Mouse (Mus musculus) MEL (cell line): ENCODE results near the gene Washc3. TPM values are rescaled to one million over a fixed set of nuclear protein-coding genes. Genes with fewer than 3 reads are reported as not detected.

Experiments used
- DNase-seq: peaks from one replicate; pipeline ENCODE4 v3.0.0; 2011; ENCODE audit warnings: low read depth, low spot score
- H3K27ac ChIP-seq: 2 replicates; pipeline ENCODE4 v1.5.1; 2012; ENCODE audit warnings: low read depth, mild to moderate bottlenecking, control low read depth, low read length, moderate library complexity; ENCODE audit not compliant: control insufficient read depth
- H3K27me3 ChIP-seq, 2 experiments: fragments of 150-350 bp in 1 of 2; sonication (generic) in 1 of 2; 2 replicates each; pipeline ENCODE4 v1.6.1; 2012; ENCODE audit warnings: low read length in 2 of 2, mild to moderate bottlenecking in 2 of 2, improper control_type of control experiment in 1 of 2, moderate library complexity in 1 of 2; ENCODE audit not compliant: insufficient read depth in 2 of 2, control insufficient read depth in 1 of 2
- H3K36me3 ChIP-seq, 2 experiments: 2 replicates each; pipeline ENCODE4 v1.6.1; 2012 to 2014; ENCODE audit warnings: low read length in 2 of 2, improper control_type of control experiment in 1 of 2, inconsistent platforms in 1 of 2, mild to moderate bottlenecking in 1 of 2; ENCODE audit not compliant: insufficient read depth in 2 of 2, control insufficient read depth in 1 of 2
- H3K4me1 ChIP-seq, 2 experiments: fragments of 150-350 bp in 1 of 2; sonication (generic) in 1 of 2; 2 replicates each; pipeline ENCODE4 v1.6.1; 2012; ENCODE audit warnings: low read length in 2 of 2, improper control_type of control experiment in 1 of 2, mild to moderate bottlenecking in 1 of 2; ENCODE audit not compliant: insufficient read depth in 2 of 2, control insufficient read depth in 1 of 2
- H3K4me3 ChIP-seq, 2 experiments: fragments of 150-350 bp in 1 of 2; sonication (generic) in 1 of 2; 2 replicates each; pipeline ENCODE4 v1.5.1; 2012; ENCODE audit warnings: low read depth in 2 of 2, low read length in 2 of 2, mild to moderate bottlenecking in 2 of 2, moderate library complexity in 2 of 2, control low read depth in 1 of 2, improper control_type of control experiment in 1 of 2; ENCODE audit not compliant: control insufficient read depth in 1 of 2, insufficient read depth in 1 of 2
- H3K79me2 ChIP-seq: 2 replicates; pipeline ENCODE4 v1.6.1; 2012; ENCODE audit warnings: mild to moderate bottlenecking, low read length, moderate library complexity; ENCODE audit not compliant: control insufficient read depth, poor library complexity, insufficient read depth
- H3K9ac ChIP-seq: 2 replicates; pipeline ENCODE4 v1.6.1; 2012; ENCODE audit warnings: low read depth, mild to moderate bottlenecking, control low read depth, low read length, moderate library complexity; ENCODE audit not compliant: control insufficient read depth, poor library complexity, severe bottlenecking
- H3K9me3 ChIP-seq: fragments of 150-350 bp; sonication (generic); replicated peaks from 2 replicates; pipeline ENCODE4 v1.6.1; 2012; ENCODE audit warnings: mild to moderate bottlenecking, low read length, improper control_type of control experiment, moderate library complexity; ENCODE audit not compliant: insufficient read depth
- E2F4 ChIP-seq: IDR thresholded peaks from 2 replicates; pipeline ENCODE4 v1.6.1; 2011; ENCODE audit warnings: low read depth, low read length, improper control_type of control experiment, borderline replicate concordance
- GATA1 ChIP-seq: IDR thresholded peaks from 2 replicates; pipeline ENCODE4 v1.6.1; 2011; ENCODE audit warnings: low read depth, low read length, improper control_type of control experiment
- HCFC1 ChIP-seq: IDR thresholded peaks from 2 replicates; pipeline ENCODE4 v1.6.1; 2012; ENCODE audit warnings: low read depth, mild to moderate bottlenecking, inconsistent platforms, low read length, improper control_type of control experiment, moderate library complexity
- MAX ChIP-seq: IDR thresholded peaks from 2 replicates; pipeline ENCODE4 v1.6.1; 2011; ENCODE audit warnings: low read length, improper control_type of control experiment
- MXI1 ChIP-seq: IDR thresholded peaks from 2 replicates; pipeline ENCODE4 v1.6.1; 2011; ENCODE audit warnings: mild to moderate bottlenecking, low read depth, low read length, improper control_type of control experiment
- NRF1 ChIP-seq: IDR thresholded peaks from 2 replicates; pipeline ENCODE4 v1.6.1; 2014; ENCODE audit warnings: low read depth, mild to moderate bottlenecking, inconsistent platforms, low read length, improper control_type of control experiment, moderate library complexity; ENCODE audit not compliant: poor library complexity, insufficient read depth, severe bottlenecking
- RAD21 ChIP-seq: IDR thresholded peaks from 2 replicates; pipeline ENCODE4 v1.6.1; 2011; ENCODE audit warnings: mild to moderate bottlenecking, low read depth, low read length, improper control_type of control experiment
- RCOR1 ChIP-seq: IDR thresholded peaks from 2 replicates; pipeline ENCODE4 v1.6.1; 2012; ENCODE audit warnings: low read depth, mild to moderate bottlenecking, inconsistent platforms, low read length, improper control_type of control experiment
- SMC3 ChIP-seq: IDR thresholded peaks from 2 replicates; pipeline ENCODE4 v1.6.1; 2011; ENCODE audit warnings: low read depth, low read length, improper control_type of control experiment
- USF2 ChIP-seq, 2 experiments: IDR thresholded peaks; 2 replicates each; pipeline ENCODE4 v1.6.1; 2011 to 2012; ENCODE audit warnings: improper control_type of control experiment in 2 of 2, low read length in 2 of 2, borderline replicate concordance in 1 of 2, inconsistent platforms in 1 of 2, low read depth in 1 of 2, mild to moderate bottlenecking in 1 of 2; ENCODE audit not compliant: insufficient read depth in 1 of 2
- ZC3H11A ChIP-seq: IDR thresholded peaks from 2 replicates; pipeline ENCODE4 v1.6.1; 2012; ENCODE audit warnings: low read depth, mild to moderate bottlenecking, inconsistent platforms, low read length, improper control_type of control experiment
- ZKSCAN1 ChIP-seq: IDR thresholded peaks from 2 replicates; pipeline ENCODE4 v1.6.1; 2012; ENCODE audit warnings: low read depth, mild to moderate bottlenecking, inconsistent platforms, low read length, improper control_type of control experiment, moderate library complexity
- ZNF384 ChIP-seq: IDR thresholded peaks from 2 replicates; pipeline ENCODE4 v1.6.1; 2012; ENCODE audit warnings: low read depth, mild to moderate bottlenecking, inconsistent platforms, low read length, improper control_type of control experiment
- polyA plus RNA-seq, 2 experiments: library from polyadenylated mRNA; stranded (reverse) in 1 of 2; unstranded in 1 of 2; fragments of >175 nt in 1 of 2; fragments of >200 nt in 1 of 2; gene quantifications; 2 replicates each; pipeline versions ENCODE4 v1.2.1 to v1.2.4; 2012; ENCODE audit warnings: low replicate concordance in 2 of 2, low read depth in 1 of 2; ENCODE audit not compliant: insufficient read length in 2 of 2, insufficient read depth in 1 of 2, missing spikeins in 1 of 2
- total RNA-seq: library from RNA; depleted of rRNA; stranded (reverse); fragments of 300-350 nt; gene quantifications from 2 replicates; pipeline ENCODE4 v1.2.3, GENCODE M21; 2012

The Washc3 gene
- total and polyA plus RNA-seq, 3 experiments, result 40.2 to 41.4 TPM; not detected in 1

- H3K4me3 ChIP-seq, result peak overlapping the region; percentile 42 to 66
- H3K9me3 ChIP-seq, result no peaks in the 10 kb centered on the region
- peaks cover 0 to 8% of the 10 kb centered on the region in 2 experiments for H3K4me1 ChIP-seq
- H3K36me3 ChIP-seq, result peaks cover 0 to 2% of the 10 kb centered on the region in 2 experiments; a peak in 1 of 4 replicates
- peak; percentile 27 for DNase-seq
- peak overlapping the region; percentile 48 for H3K9ac ChIP-seq
- H3K27ac ChIP-seq, result no peak overlapping the region
- TF ChIP-seq USF2 (IDR thresholded peaks at IDR 0.05; ENCODE audit: borderline replicate concordance in 1 of 2, insufficient read depth in 1 of 2, low read depth in 1 of 2, low read length in 2 of 2) (no peak), ZKSCAN1 (peak; percentile 86)
- no peaks in the 10 kb centered on the region; the same call in 1 of the 2 replicates for H3K79me2 ChIP-seq
- H3K27me3 ChIP-seq, result no peaks in the 10 kb centered on the region
Observed at GRCm38 (mm10) chr10:88200541-88200940, 352 bp upstream of the Washc3 start.

GRCm38 (mm10) chr10:88201650-88202049, 757 bp downstream of the Washc3 start:
- H3K79me2 ChIP-seq, result no peaks in the 10 kb centered on the region; the same call in 1 of the 2 replicates
- peak overlapping the region; percentile 79 for H3K9ac ChIP-seq
- TF ChIP-seq RCOR1, result no peak
- TF ChIP-seq MAX, result 0 out of 2 replicates have a peak, but pooled peaks have one; percentile 12
- no peaks in the 10 kb centered on the region for H3K27me3 ChIP-seq
- H3K36me3 ChIP-seq, result peaks cover 0 to 2% of the 10 kb centered on the region in 2 experiments; a peak in 1 of 4 replicates
- no peak overlapping the region; the same call in 1 of the 2 replicates for H3K27ac ChIP-seq
- peaks cover 0 to 8% of the 10 kb centered on the region in 2 experiments for H3K4me1 ChIP-seq
- H3K9me3 ChIP-seq, result no peaks in the 10 kb centered on the region
- no peak for DNase-seq
- H3K4me3 ChIP-seq, result peak overlapping the region; percentile 90 to 96

DNA sequence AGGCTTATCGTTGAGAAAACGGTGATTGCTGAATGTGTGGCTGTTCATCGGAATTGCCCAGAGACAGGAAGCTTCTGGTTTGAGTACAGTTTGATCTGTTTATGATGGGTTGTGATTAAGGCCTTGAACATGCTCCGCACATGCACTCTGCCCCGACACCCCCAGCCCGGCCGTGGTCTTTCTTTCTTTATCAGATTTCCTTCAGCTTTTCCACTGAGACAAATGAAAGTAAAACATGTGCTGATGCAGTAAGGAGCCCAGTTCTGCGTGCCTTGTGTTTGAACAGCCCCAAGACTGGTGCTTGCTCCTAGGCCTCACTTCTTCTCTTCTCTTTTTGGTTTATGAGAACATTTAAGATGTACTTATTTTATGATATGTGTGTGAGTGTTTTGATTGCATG, 1.7 kb downstream of the Washc3 start:
- no peak for DNase-seq
- TF ChIP-seq GATA1 (no peak), NRF1 (no peak), RAD21 (no peak), ZC3H11A (no peak), MXI1 (no peak), SMC3 (no peak), ZNF384 (no peak), E2F4 (no peak), HCFC1 (no peak)
- peaks cover 0 to 2% of the 10 kb centered on the region in 2 experiments; a peak in 1 of 4 replicates for H3K36me3 ChIP-seq
- H3K79me2 ChIP-seq, result no peaks in the 10 kb centered on the region; the same call in 1 of the 2 replicates
- no peak overlapping the region for H3K9ac ChIP-seq
- no peaks in the 10 kb centered on the region for H3K27me3 ChIP-seq
- peaks cover 0 to 8% of the 10 kb centered on the region in 2 experiments for H3K4me1 ChIP-seq
- H3K4me3 ChIP-seq, result no peak overlapping the region
- H3K27ac ChIP-seq, result no peak overlapping the region
- H3K9me3 ChIP-seq, result no peaks in the 10 kb centered on the region
